Mouse (Mus musculus) stomach, postnatal 0 days (tissue): ENCODE measurements around the gene Tub.

ENCODE experiments used
- CTCF ChIP-seq: IDR thresholded peaks from 2 replicates; pipeline ENCODE4 v1.5.1; 2016; ENCODE audit warnings: antibody characterized with exemption, low read depth, mild to moderate bottlenecking, moderate library complexity
- EP300 ChIP-seq: optimal IDR thresholded peaks from 2 replicates; pipeline ENCODE3; 2016; ENCODE audit warnings: antibody characterized with exemption

GRCm38 (mm10) chr7:109025743-109026142 is 75.6 kb downstream of the Tub start:
- TF ChIP-seq CTCF (no peak), EP300 (no peak)
